Mouse (Mus musculus): ENCODE data around the gene Nags. TPM values are rescaled to one million over a fixed set of nuclear protein-coding genes. Genes with fewer than 3 reads are reported as not detected.

Gene Nags
- total RNA-seq, 2 experiments from 2014 or later, result 0.20 TPM; not detected in 1

DNA sequence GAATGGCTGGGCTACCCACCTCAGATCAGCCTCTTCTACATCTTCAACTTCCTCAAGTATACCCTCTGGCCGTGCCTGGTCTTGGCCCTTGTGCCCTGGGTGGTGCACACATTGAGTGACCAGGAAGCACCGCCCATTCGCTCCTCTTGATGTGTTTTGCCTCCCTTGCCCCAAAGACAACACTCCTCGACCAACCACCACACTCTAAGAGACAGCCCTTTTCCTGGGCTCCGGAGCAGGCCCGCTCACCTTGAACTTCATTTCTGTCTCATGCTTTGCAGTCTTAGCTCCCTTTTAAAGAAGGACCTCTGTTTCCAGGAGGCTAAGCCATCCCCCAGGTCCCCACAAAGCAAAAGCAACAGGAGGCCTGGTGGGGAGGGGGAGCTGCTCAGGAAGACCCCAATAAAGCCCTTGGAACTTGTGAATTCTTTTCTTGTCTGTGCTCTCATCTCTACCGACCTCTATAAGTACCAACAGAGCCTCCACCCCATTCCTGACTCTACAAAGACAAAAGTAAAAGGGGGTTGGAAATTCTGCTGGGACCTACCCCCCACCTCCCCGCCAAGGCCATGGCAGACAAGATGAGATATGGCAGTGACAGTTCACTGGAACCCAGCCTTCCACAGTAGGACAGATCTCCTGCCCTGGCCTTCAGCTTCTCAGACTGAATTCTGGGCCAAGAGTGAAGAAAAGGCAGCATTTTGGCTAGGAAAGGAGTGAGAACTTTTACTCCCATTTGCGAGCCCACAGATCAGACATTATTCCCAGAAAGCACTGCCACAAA, 48.5 kb downstream of the Nags start:
- DNase-seq (ENCODE audit: extremely low spot score in 1 of 2, low spot score in 2 of 2), result no peak
- intact Hi-C loops (cut with DNase I), result no loop called here

GRCm38 (mm10) chr11:102196018-102196797, 50.9 kb downstream of the Nags start:
- peak in 1 of 2 experiments; percentile 55 for DNase-seq (ENCODE audit: extremely low spot score in 1 of 2, low spot score in 2 of 2)
- intact Hi-C loops (cut with DNase I), result no loop called here

- intact Hi-C loops (cut with DNase I), result no loop called here
- DNase-seq (ENCODE audit: extremely low spot score in 1 of 2, low spot score in 2 of 2), result no peak
These were observed 52.9 kb downstream of the Nags start for GRCm38 (mm10) chr11:102198245-102198644.

Other genes starting within 250 kb of the Nags start
- not detected for gene Sost, start 178.5 kb upstream of the Nags start, total RNA-seq (2021)
- gene Cfap97d1, start 161.2 kb upstream of the Nags start, total RNA-seq (2021), result not detected
- 100 to 1,000 TPM; 138 to 142 TPM for gene Dusp3, start 158.5 kb upstream of the Nags start, total RNA-seq (2021)
- gene Mpp3, start 117.1 kb upstream of the Nags start, total RNA-seq (2021), result 10 to 100 TPM; 34.1 to 36.3 TPM
- gene Cd300lg, start 104.0 kb upstream of the Nags start, total RNA-seq (2021), result not detected
- 100 to 1,000 TPM; 103 to 107 TPM for gene Mpp2, start 57.0 kb upstream of the Nags start, total RNA-seq (2021)
- gene Ppy, start 44.2 kb upstream of the Nags start, total RNA-seq (2021), result not detected
- gene Pyy, start 37.7 kb upstream of the Nags start, total RNA-seq (2021), result not detected
- 10 to 100 TPM; 24.3 to 24.4 TPM for gene Tmem101, start 10.9 kb downstream of the Nags start, total RNA-seq (2021)
- gene Lsm12, start 39.8 kb downstream of the Nags start, total RNA-seq (2021), result 10 to 100 TPM; 67.6 to 72.3 TPM
- 10 to 100 TPM; 43.8 to 45.0 TPM for gene G6pc3, start 44.1 kb downstream of the Nags start, total RNA-seq (2021)
- 100 to 1,000 TPM; 190 TPM for gene Hdac5, start 84.7 kb downstream of the Nags start, total RNA-seq (2021)
- under 1 TPM; 0.83 to 0.99 TPM for gene BC030867, start 103.4 kb downstream of the Nags start, total RNA-seq (2021)
- under 1 TPM; 0.49 to 0.71 TPM for gene Asb16, start 123.2 kb downstream of the Nags start, total RNA-seq (2021)
- 10 to 100 TPM; 61.2 to 64.4 TPM for gene Tmub2, start 139.4 kb downstream of the Nags start, total RNA-seq (2021)
- 100 to 1,000 TPM; 187 TPM for gene Atxn7l3, start 151.1 kb downstream of the Nags start, total RNA-seq (2021)
- 100 to 1,000 TPM in 1 of 2 experiments, 10 to 100 TPM in 1; 97.0 to 100 TPM for gene Ubtf, start 174.2 kb downstream of the Nags start, total RNA-seq (2021)
- 1 to 10 TPM in 1 of 2 experiments, under 1 TPM in 1; 0.47 to 1.2 TPM for gene Slc4a1, start 220.7 kb downstream of the Nags start, total RNA-seq (2021)
- gene Rundc3a, start 247.9 kb downstream of the Nags start, total RNA-seq (2021), result 100 to 1,000 TPM; 329 to 332 TPM

All from left cerebral cortex, postnatal 10 days (tissue).